Mouse (Mus musculus) G1E (cell line): ENCODE data around the gene Ankmy1.

Experiments used
- CTCF ChIP-seq: IDR thresholded peaks from 2 replicates; pipeline ENCODE4 v1.5.1; 2012; ENCODE audit warnings: low read depth, low read length, inconsistent platforms, mixed read lengths
- GATA1 ChIP-seq: IDR thresholded peaks from 2 replicates; pipeline ENCODE4 v1.6.1; 2012; ENCODE audit warnings: borderline replicate concordance, low read length, inconsistent platforms, mixed read lengths
- GATA2 ChIP-seq: IDR thresholded peaks from 2 replicates; pipeline ENCODE4 v1.6.1; 2012; ENCODE audit warnings: low read depth, low read length, inconsistent platforms, borderline replicate concordance
- POLR2AphosphoS5 ChIP-seq: IDR thresholded peaks from 2 replicates; pipeline ENCODE4 v1.6.1; 2012; ENCODE audit warnings: low read depth, low read length, inconsistent platforms; ENCODE audit not compliant: insufficient replicate concordance
- TAL1 ChIP-seq: conservative IDR thresholded peaks from 2 replicates; pipeline ENCODE4 v1.6.1; 2012; ENCODE audit warnings: low read depth, low read length, inconsistent platforms, mixed read lengths

GRCm38 (mm10) chr1:92875360-92876111 lies 27.2 kb downstream of the Ankmy1 start:
- TF ChIP-seq CTCF: no peak
- no peak for TF ChIP-seq POLR2AphosphoS5
- no peak for TF ChIP-seq GATA1
- TF ChIP-seq GATA2: no peak
- TF ChIP-seq TAL1: no peak
